Mouse (Mus musculus) intestine, embryonic 14.5 days (tissue): ENCODE measurements at regions not wholly inside any gene's neighbourhood (a gene's known extent, or its start where the extent isn't known, plus 50 kb on each side); places are given as distances from the start of the nearest gene placed in this dataset.
A peak's percentile ranks its signal among the peaks of the same experiment; 100 is the strongest.

Experiments used
- ATAC-seq: fragments of 200-750 bp; cut with Nextera tagmentation; replicated peaks from 2 replicates; pipeline ENCODE4 v1.8.0; 2017; ENCODE audit warnings: low read depth, moderate number of reproducible peaks, moderate TSS enrichment, moderate library complexity; ENCODE audit not compliant: low FRiP score, low TSS enrichment
- DNase-seq: peaks from one replicate; pipeline ENCODE4 v3.0.0-alpha.2; 2018; ENCODE audit warnings: low spot score
- H3K27ac ChIP-seq: fragments of 300-500 bp; sonication (generic); 2 replicates; pipeline ENCODE4 v1.5.1; 2014; ENCODE audit warnings: low read depth, mild to moderate bottlenecking, control low read depth
- H3K27me3 ChIP-seq: fragments of 300-500 bp; sonication (generic); replicated peaks from 2 replicates; pipeline ENCODE4 v1.6.1; 2014; ENCODE audit warnings: low read length, control low read depth; ENCODE audit not compliant: control insufficient read depth, insufficient read depth
- H3K36me3 ChIP-seq: fragments of 300-500 bp; sonication (generic); 2 replicates; pipeline ENCODE4 v1.6.1; 2014; ENCODE audit warnings: low read length, control low read depth; ENCODE audit not compliant: control insufficient read depth, insufficient read depth
- H3K4me1 ChIP-seq: fragments of 300-500 bp; sonication (generic); replicated peaks from 2 replicates; pipeline ENCODE4 v1.6.1; 2014; ENCODE audit warnings: low read length, control low read depth, mixed read lengths; ENCODE audit not compliant: control insufficient read depth, insufficient read depth
- H3K4me2 ChIP-seq: fragments of 300-500 bp; sonication (generic); 2 replicates; pipeline ENCODE4 v1.6.1; 2014; ENCODE audit warnings: low read length
- H3K4me3 ChIP-seq: fragments of 300-500 bp; sonication (generic); 2 replicates; pipeline ENCODE4 v1.5.1; 2014; ENCODE audit warnings: low read depth, low read length, control low read depth, mixed read lengths
- H3K9ac ChIP-seq: fragments of 300-500 bp; sonication (generic); 2 replicates; pipeline ENCODE4 v1.6.1; 2014; ENCODE audit warnings: mild to moderate bottlenecking, low read length
- H3K9me3 ChIP-seq: fragments of 300-500 bp; sonication (generic); 2 replicates; pipeline ENCODE4 v1.6.1; 2016; ENCODE audit warnings: low read length, control low read depth; ENCODE audit not compliant: control insufficient read depth
- WGBS: fragments of 180-500 bp; shearing (Covaris S2); extraction: QIAGEN DNeasy Blood & Tissue Kit; methylation state at CpG from one replicate; pipeline ENCODE4 v1.1.7; 2014; 5-methylcytosine and 5-hydroxymethylcytosine counted together

- DNase-seq (peak; percentile 87), ATAC-seq (peak; percentile 64; the same call in 1 of the 2 replicates)
- peaks cover 8% of the 10 kb centered on the region for H3K4me1 ChIP-seq
- no peak overlapping the region for H3K27ac ChIP-seq
- H3K9me3 ChIP-seq, result no peaks in the 10 kb centered on the region
- H3K4me2 ChIP-seq, result no peak overlapping the region
- no peak overlapping the region for H3K9ac ChIP-seq
- H3K36me3 ChIP-seq, result no peaks in the 10 kb centered on the region
- WGBS, result 5% methylated on average over 23 of the region's 23 CpGs
- H3K27me3 ChIP-seq, result peaks cover 10% of the 10 kb centered on the region
- H3K4me3 ChIP-seq, result no peak overlapping the region
These were observed 73.0 kb upstream of the 4931429L15Rik start for GRCm38 (mm10) chr9:46392641-46393321.

GRCm38 (mm10) chr9:46389741-46390140 lies 70.0 kb upstream of the 4931429L15Rik start:
- peak overlapping the region; percentile 41 for H3K9ac ChIP-seq
- DNase-seq (peak; percentile 58), ATAC-seq (0 out of 2 replicates have a peak, but pooled peaks have one; percentile 56)
- 8% methylated on average over 9 of the region's 9 CpGs for WGBS
- H3K4me3 ChIP-seq, result peak overlapping the region; percentile 38
- peak overlapping the region; percentile 55 for H3K4me2 ChIP-seq
- no peaks in the 10 kb centered on the region for H3K36me3 ChIP-seq
- no peak overlapping the region for H3K27ac ChIP-seq
- H3K4me1 ChIP-seq, result peaks cover 8% of the 10 kb centered on the region
- no peaks in the 10 kb centered on the region for H3K9me3 ChIP-seq
- H3K27me3 ChIP-seq, result peaks cover 10% of the 10 kb centered on the region

GRCm38 (mm10) chr9:46388677-46389676 lies 69.2 kb upstream of the 4931429L15Rik start:
- peak overlapping the region; percentile 55 for H3K4me2 ChIP-seq
- WGBS, result 36% methylated on average over 17 of the region's 17 CpGs
- no peak overlapping the region for H3K27ac ChIP-seq
- peak overlapping the region; percentile 38 for H3K4me3 ChIP-seq
- peak overlapping the region; percentile 41 for H3K9ac ChIP-seq
- no peaks in the 10 kb centered on the region for H3K36me3 ChIP-seq
- ATAC-seq (no peak; the same call in 1 of the 2 replicates), DNase-seq (peak; percentile 64)
- peaks cover 9% of the 10 kb centered on the region for H3K27me3 ChIP-seq
- H3K4me1 ChIP-seq, result peaks cover 8% of the 10 kb centered on the region
- H3K9me3 ChIP-seq, result no peaks in the 10 kb centered on the region

GRCm38 (mm10) chr9:46386333-46386732 lies 66.5 kb upstream of the 4931429L15Rik start:
- H3K9ac ChIP-seq, result no peak overlapping the region
- no peaks in the 10 kb centered on the region for H3K36me3 ChIP-seq
- ATAC-seq, result no peak
- no peak overlapping the region for H3K4me2 ChIP-seq
- peaks cover 8% of the 10 kb centered on the region for H3K4me1 ChIP-seq
- no peak overlapping the region for H3K27ac ChIP-seq
- DNase-seq, result no peak
- no peaks in the 10 kb centered on the region for H3K9me3 ChIP-seq
- no peak overlapping the region for H3K4me3 ChIP-seq
- H3K27me3 ChIP-seq, result no peaks in the 10 kb centered on the region
- WGBS, result 95% methylated on average over 3 of the region's 3 CpGs

GRCm38 (mm10) chr9:46381342-46381741 lies 61.6 kb upstream of the 4931429L15Rik start:
- H3K9me3 ChIP-seq, result no peaks in the 10 kb centered on the region
- no peaks in the 10 kb centered on the region; the same call in 1 of the 2 replicates for H3K4me1 ChIP-seq
- 59% methylated on average over 4 of the region's 4 CpGs for WGBS
- H3K9ac ChIP-seq, result no peak overlapping the region
- ATAC-seq (no peak), DNase-seq (no peak)
- H3K4me3 ChIP-seq, result no peak overlapping the region
- no peak overlapping the region for H3K27ac ChIP-seq
- no peaks in the 10 kb centered on the region for H3K36me3 ChIP-seq
- H3K27me3 ChIP-seq, result no peaks in the 10 kb centered on the region
- no peak overlapping the region for H3K4me2 ChIP-seq

- Histone ChIP-seq H3K9me3 (peaks cover 2% of the 10 kb centered on the region; the same call in 1 of the 2 replicates), H3K9ac (no peak overlapping the region), H3K4me2 (no peak overlapping the region), H3K27ac (no peak overlapping the region), H3K27me3 (no peaks in the 10 kb centered on the region), H3K36me3 (no peaks in the 10 kb centered on the region), H3K4me1 (no peaks in the 10 kb centered on the region; the same call in 1 of the 2 replicates), H3K4me3 (no peak overlapping the region)
- DNase-seq (no peak), ATAC-seq (no peak)
- WGBS, result 75% methylated on average over 11 of the region's 11 CpGs
These were observed 59.7 kb upstream of the 4931429L15Rik start for GRCm38 (mm10) chr9:46379453-46379852.

GRCm38 (mm10) chr9:46378339-46378738 lies 58.6 kb upstream of the 4931429L15Rik start:
- Histone ChIP-seq H3K9ac (no peak overlapping the region), H3K4me3 (no peak overlapping the region), H3K4me2 (no peak overlapping the region), H3K27ac (no peak overlapping the region), H3K27me3 (no peaks in the 10 kb centered on the region), H3K4me1 (no peaks in the 10 kb centered on the region; the same call in 1 of the 2 replicates), H3K9me3 (peaks cover 2% of the 10 kb centered on the region; the same call in 1 of the 2 replicates), H3K36me3 (no peaks in the 10 kb centered on the region)
- WGBS, result 83% methylated on average over 3 of the region's 3 CpGs
- DNase-seq (no peak), ATAC-seq (no peak)
